Mouse (Mus musculus): ENCODE measurements around the gene Arhgap21. TPM values are rescaled to one million over a fixed set of nuclear protein-coding genes. Genes with fewer than 3 reads are reported as not detected.

Gene Arhgap21
- 9.7 TPM in 2 replicates for polyA plus RNA-seq (2015; fragmentation: Nextera tagmentation; extraction: Ambion mirVana)

DNA sequence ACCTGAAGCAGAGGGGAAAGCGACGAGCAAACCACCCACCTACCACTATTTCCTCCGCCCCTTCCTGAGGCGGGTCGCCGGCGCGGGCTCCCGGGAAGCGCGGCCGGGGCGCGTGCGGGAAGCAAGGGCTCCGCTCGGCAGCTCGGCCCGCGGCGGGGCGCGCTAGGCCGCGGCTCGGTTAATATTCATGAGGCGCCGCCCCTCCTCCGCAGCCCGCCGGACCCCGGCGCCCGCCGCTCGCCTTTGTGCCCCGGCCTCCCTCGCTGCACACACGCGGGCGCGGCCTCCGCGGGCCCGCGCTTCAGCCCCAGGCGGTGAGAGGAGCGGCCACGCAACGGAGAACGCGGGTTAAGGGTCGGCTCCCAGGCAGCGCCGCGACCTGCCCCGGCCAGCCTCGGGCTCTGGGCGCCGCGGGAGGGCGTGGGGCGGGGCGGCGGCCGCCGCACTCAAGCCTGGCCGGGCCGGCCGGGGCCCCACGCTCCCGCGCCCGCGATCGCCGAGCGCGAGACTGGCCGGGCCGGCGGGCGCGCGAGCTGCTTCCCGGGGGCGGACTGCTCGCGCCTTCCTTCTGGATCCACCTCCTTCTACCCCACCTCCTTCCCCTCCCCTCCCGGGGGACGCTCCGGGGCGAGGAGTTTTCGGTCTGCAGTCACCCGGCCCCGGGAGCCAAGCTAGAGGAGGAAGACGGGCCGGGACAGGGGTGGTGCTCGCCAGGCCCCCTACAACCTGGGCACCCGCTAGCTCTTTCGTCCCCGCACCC, at the start of gene Arhgap21:
Gene Arhgap21, minus strand, starts transcription at position 441 of the 760 bp plus-strand sequence.

Other genes with a start within 250 kb of the Arhgap21 start
- gene Enkur, start 236.5 kb upstream of the Arhgap21 start, polyA plus RNA-seq (2015; fragmentation: Nextera tagmentation; extraction: Ambion mirVana), result 3.9 and 5.2 TPM in 2 replicates
- 4.6 and 5.1 TPM in 2 replicates for gene Thnsl1, start 236.8 kb upstream of the Arhgap21 start, polyA plus RNA-seq (2015; fragmentation: Nextera tagmentation; extraction: Ambion mirVana)